Mouse (Mus musculus) heart, adult 2 months (tissue): ENCODE measurements around the gene Chd3.

ENCODE experiments used
- EP300 ChIP-seq: fragments of 200-500 bp; IDR thresholded peaks from 2 replicates; pipeline ENCODE4 v1.6.1; 2011; ENCODE audit warnings: low read depth, low read length, control low read depth; ENCODE audit not compliant: insufficient read depth
- POLR2A ChIP-seq: fragments of 200-500 bp; IDR thresholded peaks from 2 replicates; pipeline ENCODE4 v1.6.1; 2011; ENCODE audit warnings: mild to moderate bottlenecking, low read depth, low read length, control low read depth; ENCODE audit not compliant: insufficient read depth

DNA sequence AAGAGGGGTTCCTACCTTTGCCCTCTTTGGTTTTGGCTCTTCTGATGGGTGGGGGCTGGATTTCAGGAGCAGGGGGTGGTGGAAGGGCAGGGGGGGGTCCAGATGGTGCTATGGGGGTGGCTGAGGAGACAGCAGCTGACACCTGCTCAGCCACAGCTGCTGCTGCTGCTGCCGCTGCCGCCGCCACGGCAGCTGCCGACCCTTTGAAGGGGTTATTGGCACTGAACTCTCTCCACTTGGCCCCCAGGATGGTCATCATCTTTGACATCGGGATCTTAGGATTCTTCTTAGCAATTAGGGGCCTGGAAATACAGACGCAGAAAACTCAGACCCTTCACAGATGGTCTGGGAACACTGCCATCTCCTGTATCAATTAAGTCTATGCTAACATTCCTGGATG lies 7.2 kb downstream of the Chd3 start:
- no peak for TF ChIP-seq POLR2A
- no peak for TF ChIP-seq EP300
